Mouse (Mus musculus) embryo, embryonic 10 days (tissue): ENCODE results near the gene Socs1.

Experiments used
- DNase-seq: peaks from one replicate; pipeline ENCODE4 v3.0.0-alpha.2; 2015; ENCODE audit warnings: low spot score

Gene Socs1

GRCm38 (mm10) chr16:10763540-10764264 lies 21.6 kb downstream of the Socs1 start:
- DNase-seq, result no peak

GRCm38 (mm10) chr16:10762569-10763180 lies 22.7 kb downstream of the Socs1 start:
- DNase-seq, result no peak

DNA sequence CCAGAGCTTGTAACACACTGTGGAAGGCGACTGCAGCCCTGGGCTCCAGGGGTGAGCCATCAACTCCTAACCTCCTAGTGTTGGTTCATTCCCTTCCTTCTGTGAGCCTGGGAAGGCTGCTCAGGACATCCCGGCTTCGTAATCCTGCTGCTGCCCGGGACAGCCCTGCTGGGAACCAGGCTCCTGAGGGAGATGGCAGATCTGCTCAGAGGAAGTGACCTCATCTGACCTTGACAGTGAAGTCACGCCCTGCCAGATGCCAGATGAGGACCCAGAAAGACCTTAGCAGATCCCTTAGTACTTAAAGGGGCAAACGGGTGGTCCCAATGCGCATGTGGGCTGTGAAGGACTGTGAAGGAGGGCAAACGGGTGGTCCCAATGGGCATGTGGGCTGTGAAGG lies 24.2 kb downstream of the Socs1 start:
- DNase-seq, result peak; percentile 34

- no peak for DNase-seq
These were observed 29.2 kb downstream of the Socs1 start for GRCm38 (mm10) chr16:10756168-10756567.

DNA sequence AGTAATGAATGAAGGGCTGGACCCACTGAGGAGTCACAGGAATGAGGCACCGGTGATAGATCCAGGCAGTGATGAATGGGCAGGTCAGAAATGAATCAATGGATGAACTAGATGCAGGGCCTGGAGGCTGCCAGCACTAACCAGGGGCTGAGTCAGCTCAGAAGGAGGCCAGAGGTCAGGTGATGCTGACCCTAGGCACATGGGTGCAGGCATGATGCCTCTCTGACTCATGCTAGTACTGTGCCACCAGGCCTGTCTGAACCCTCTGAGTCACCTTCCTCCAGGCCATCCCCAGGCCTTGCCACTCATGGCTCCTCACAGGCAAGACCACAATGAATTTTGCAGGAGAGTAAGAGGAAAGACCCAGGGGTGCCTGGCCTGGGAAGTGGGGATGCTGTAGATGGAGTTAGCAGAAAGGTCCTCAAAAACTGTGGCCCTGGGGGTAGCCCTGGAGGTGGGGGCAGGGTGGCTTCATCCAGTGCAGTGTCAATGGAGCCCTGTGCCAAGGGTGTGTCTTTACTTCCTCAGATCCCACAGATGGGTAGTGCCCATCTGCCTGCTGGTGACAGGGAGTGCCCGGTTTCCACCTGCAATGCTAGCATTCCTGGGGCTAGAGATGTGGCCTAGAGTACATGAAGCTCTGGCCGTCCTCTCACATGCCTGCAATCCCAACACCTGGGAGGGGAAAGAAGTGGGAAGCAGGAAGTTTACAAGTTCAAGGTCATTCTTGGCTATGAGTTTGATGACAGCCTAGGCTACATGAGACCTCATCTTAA lies 30.6 kb downstream of the Socs1 start:
- DNase-seq, result no peak

DNA sequence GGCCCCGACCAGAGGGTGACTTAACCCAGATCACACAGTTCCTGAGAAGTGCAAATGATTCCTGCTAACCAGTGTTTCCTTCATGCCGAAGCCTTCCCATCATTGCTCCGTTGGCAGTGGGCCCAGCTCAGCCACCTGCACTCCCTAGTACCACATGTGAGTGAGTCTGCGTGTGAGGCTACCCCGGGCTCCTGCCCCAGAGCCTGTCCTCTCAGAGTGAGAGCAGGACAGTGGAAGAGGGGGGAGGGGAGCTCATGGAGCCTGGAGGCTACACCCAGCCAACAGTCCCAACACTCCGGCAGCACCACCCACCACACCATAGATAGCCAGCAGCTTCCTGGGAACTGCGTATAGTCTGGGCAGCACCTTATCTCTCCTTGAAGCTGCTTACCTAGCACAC lies 35.5 kb downstream of the Socs1 start:
- DNase-seq, result no peak

DNA sequence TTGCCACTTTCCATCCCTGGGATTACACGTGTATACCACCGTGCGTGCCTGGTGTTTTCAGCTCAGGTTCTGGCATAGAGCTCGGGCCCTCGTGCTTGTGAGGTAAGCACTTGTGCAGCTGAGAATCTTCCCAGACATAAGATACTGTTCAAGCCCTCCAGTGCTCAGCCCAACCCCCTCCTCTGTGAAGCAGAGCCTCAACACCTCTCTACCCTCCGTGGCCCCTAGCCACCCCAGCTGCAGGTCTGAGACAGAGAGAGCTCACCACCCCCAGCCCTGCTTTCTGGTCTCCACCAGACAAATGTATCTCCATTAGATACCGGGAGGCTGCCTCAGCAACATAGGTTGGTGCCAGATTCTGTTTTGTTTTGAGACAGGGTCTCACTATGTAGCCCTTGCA lies 36.1 kb downstream of the Socs1 start:
- DNase-seq, result no peak

GRCm38 (mm10) chr16:10741082-10741481 lies 44.3 kb downstream of the Socs1 start:
- no peak for DNase-seq

- DNase-seq, result peak; percentile 16
These were observed 45.4 kb downstream of the Socs1 start for GRCm38 (mm10) chr16:10739854-10740398.

DNA sequence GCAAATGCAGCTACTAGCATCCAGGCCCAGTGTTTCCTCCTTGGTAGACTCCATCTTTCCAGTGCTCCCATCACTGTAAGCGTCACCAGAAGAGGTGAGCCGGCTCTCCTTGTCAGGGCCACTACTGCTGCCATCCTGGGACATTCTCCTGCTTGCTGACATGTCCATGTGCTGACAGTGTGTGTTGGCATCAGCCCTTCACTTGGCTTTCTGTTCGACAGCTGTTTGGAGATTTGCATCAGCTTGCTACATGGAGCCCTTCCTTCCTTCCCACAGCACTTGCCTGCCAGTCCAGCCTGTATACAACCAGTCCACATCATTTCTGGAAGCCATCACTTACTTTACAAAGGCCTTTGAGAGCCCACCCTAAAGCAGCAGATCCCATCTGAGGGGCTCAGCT lies 46.5 kb downstream of the Socs1 start:
- DNase-seq, result no peak

DNA sequence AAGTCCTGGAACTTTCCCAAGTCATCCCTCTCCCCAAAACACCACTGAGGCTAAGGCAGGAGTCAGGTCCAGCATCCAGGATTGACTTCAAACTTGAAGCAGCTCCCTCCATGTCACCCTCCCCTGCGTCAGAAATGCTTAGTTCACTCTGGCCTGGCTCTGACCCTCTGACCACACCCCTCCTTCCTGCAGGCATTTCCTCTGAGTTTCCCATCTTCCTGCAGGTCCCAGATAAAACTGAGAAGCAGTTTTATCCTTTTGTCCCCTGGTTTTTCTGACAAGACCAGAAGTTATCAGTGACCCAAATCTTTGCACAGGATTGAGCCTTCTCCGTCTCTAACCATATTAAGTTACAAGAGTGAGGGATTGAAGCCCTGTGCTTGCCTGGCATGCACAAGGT lies 47.8 kb downstream of the Socs1 start:
- peak; percentile 48 for DNase-seq

DNA sequence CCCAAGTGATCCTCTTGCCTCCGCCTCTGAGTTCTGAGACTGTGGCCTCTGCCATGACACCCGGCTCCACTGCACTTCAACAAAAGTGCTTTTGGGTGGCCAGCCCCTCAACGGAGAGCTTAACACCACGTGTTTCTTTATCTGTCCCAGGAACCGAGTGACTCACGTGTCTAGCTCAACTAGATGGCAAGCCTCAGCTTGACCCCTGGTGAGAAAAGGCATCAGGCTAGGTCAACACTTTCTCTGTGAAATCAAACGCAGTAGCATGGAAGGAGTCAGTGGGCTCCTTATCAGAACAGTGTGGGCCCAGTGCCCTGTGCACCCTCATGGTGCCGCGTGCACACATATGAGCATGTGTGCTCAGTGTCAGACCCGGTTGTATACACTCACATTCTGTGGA lies 49.0 kb downstream of the Socs1 start:
- no peak for DNase-seq

- no peak for DNase-seq
These were observed 49.6 kb downstream of the Socs1 start for GRCm38 (mm10) chr16:10735781-10736180.

GRCm38 (mm10) chr16:10732421-10732820 lies 52.9 kb downstream of the Socs1 start:
- DNase-seq, result no peak
